Mouse (Mus musculus) olfactory bulb, adult 2 months (tissue): Measurements from ENCODE around the gene Trappc12.

Experiments used
- CTCF ChIP-seq: fragments of 200-500 bp; IDR thresholded peaks from 2 replicates; pipeline ENCODE4 v1.5.1; 2012; ENCODE audit warnings: low read depth, mild to moderate bottlenecking, low read length, moderate library complexity; ENCODE audit not compliant: insufficient read depth
- POLR2A ChIP-seq: fragments of 200-500 bp; IDR thresholded peaks from 2 replicates; pipeline ENCODE4 v1.6.1; 2012; ENCODE audit warnings: mild to moderate bottlenecking, low read depth, low read length, moderate library complexity; ENCODE audit not compliant: insufficient read depth

DNA sequence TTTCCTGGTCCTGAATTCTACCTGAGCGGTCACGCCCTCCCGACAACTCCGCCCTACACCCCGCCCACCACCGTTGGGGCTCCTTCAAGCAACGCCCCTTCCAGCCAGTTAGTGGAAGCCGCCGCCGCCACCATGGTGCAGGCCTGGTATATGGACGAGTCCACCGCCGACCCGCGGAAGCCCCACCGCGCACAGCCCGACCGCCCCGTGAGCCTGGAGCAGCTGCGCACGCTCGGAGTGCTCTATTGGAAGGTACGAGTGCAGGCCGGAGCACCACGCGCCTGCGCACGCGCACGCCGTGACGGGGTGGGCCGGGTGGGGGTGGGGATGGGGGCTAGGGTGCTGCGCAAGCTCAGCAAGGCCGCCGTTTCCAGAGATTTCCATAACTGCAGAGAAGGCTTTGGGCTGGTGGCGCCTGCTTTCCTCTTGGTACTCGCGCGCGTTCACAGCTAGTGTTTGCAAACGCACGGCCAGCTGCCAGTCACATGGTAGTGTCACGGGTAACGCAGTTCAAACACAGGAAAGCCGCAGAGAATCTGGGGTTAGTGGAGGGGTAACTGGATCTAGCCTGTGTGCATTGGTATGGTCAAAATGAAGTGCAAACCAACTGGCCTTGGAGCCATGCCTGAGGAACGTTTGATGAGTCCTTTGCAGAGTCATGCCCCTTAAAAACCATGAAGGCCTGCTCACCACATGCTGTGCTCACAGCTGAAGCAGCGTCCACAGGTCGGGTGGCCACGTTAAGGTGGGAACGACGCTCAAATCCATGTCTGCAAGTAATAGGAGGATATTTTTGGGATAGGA, 74.9 kb downstream of the Trappc12 start, which contains the start of gene Adi1:
- TF ChIP-seq CTCF = no peak
- TF ChIP-seq POLR2A = peak; percentile 87
